Mouse (Mus musculus) spleen, postnatal 10 days (tissue): ENCODE results near the gene Slc2a13.

Source experiments
- DNase-seq, 2 experiments: peaks; one replicate each; pipeline ENCODE4 v3.0.0; 2021 to 2022; ENCODE audit warnings: low spot score in 2 of 2

Slc2a13 gene

DNA sequence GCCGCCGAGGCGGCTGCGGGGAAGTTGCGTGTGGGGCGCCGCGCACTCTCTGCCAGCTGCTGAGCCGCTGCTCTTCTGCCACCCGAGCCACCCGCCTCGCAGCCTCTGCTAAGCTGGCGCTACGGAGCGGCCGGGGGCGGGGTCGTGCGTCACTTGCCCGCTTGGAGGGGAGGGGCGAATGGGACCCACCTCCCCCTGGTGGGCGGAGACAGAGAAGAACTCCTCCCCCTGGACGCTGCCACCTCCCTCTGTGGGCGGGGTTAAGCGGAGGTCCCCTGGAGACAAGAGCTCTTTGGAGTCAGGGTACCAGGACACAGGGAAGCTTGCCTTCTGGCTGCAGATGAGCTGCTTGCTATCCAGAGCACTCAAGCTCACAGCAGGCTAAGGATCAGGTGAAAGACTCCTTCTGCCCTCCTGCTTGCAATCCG is at the start of gene Slc2a13:
TSS of gene Slc2a13 (minus strand) at position 151 of the 428 bp plus-strand sequence.
- DNase-seq: peak in 1 of 2 experiments; percentile 74

GRCm38 (mm10) chr15:91616016-91616415 is 43.0 kb upstream of the Slc2a13 start:
- no peak for DNase-seq

GRCm38 (mm10) chr15:91615532-91615931 is 42.5 kb upstream of the Slc2a13 start:
- DNase-seq: no peak

GRCm38 (mm10) chr15:91613981-91614665 is 41.1 kb upstream of the Slc2a13 start:
- DNase-seq: no peak

- peak; percentile 22 to 83 for DNase-seq
These were observed 36.7 kb upstream of the Slc2a13 start for GRCm38 (mm10) chr15:91609713-91610112.

DNA sequence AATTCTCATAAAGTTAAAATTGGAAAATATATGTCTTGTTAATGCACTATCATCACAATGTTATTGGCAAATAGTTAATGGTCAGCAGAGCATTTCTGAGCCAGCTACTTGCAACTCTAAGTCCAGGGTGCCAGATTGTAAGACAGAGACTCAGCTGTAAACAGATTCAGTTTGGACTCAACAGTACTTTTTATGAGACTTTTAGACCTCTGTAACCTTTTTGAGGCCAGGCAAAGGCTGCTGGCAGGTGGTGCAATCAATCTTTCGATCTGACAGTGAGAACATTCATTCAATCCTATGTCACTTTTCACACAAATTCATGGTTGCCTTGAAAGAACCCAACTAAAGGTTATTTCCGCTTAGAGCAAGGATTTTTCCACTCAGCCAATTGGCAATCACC is 35.8 kb upstream of the Slc2a13 start:
- DNase-seq: no peak

DNA sequence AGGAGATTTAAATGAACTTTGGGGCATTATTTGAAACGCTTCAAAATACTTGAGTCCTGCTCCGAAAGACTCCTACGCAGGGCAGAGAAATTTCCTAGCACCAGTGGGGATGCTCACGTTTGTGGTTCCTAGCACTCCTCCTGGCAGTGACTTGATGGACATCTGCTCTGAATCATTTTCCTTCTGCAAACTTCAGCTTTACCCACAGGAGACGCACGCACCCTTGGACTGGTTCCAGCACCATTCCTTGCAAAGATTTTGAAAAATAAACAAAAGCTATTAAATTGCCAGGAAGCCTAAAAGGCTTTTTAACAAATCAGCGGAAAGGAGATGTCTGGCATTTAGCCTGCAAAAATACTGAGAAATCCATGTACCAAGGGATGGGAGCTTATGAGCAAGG is 28.1 kb upstream of the Slc2a13 start:
- no peak for DNase-seq

DNA sequence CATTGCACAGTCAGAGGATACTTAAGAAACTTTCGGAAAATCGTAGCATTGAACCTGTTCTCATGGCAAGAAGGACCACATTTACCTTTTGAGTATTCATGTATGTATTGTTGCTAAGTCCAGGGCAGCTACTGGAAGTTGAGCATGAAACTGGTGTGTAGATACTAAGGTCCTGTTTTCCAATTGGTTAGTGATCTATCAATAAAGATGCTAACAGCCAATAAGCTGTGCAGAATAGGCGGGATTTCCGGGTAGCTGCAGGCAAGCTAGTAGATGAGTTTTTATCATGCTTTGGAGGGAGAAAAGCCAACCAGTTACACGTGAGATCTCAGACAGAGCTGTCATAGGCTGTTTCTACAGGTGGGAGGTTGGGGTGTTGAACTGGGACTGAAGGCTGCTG is 24.2 kb upstream of the Slc2a13 start:
- DNase-seq: no peak

GRCm38 (mm10) chr15:91574492-91574891 is 1.4 kb upstream of the Slc2a13 start:
- peak; percentile 25 to 81 for DNase-seq

DNA sequence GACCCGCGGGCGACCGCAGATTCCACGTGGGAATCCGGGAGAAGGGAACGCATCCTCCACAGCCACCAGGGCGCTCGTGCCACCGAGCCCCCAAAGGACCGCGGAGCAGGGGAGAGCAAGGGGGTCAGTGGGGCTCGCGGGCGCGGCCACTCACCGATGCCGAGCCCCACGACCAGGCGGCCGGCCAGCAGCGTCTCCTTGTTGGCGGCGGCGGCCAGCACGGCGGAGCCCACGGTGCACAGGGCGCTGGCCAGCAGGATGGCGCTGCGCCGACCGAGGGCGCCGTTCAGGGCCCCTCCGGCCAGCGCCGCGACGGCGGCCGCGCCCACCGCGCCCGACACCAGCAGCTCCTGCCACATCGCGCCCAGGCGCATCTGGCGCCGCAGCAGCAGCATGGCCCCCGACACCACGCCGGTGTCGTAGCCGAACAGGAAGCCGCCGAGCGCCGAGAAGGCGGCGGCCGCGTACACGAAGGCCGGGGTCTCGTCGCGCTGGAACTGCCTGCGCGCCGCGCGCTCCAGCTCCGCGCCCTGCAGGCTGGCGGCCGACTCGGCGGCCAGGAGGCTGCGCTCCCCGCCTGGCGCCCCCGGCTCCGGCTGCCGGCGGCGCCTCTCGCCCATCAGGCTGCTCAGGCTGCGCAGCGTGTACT is 516 bp downstream of the Slc2a13 start:
- DNase-seq: peak; percentile 14 to 35

DNA sequence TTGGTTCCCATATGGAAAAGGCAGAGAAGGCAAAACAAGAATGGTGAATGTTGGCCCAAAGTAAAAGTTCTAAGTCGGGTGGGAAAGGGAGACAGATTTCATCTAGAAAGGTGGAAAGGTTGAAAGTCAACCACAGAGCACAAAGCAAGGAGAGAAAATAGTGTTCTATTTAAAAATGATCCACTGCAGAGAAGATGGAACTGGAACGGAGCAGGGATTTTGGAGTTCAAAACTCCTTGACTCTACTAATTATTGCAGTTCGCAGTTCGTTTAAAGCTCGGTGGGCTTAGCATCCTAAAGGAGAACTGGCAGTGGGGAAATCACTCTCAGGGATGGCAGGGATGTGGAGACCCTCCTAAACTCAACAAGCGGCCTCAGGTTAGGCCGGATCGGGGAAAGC is 1.1 kb downstream of the Slc2a13 start:
- no peak for DNase-seq

DNA sequence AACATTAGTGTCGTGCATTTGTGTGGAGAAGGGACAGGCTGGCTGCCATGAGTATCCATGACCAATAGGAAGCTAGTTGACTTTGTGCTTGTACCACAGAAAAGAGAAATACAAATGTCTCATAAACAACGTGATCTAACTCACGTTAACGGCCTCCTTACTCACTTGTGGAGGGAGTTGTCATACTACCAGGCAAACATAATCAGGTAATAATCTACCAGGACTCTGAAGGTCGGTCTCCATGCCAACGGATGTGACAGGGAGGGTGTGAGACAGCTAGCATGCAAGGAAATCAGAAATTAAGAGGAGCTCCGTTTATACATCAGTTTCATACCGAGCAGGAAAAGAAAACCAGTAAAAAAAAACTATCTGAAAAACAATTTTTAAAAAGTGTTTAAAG is 6.3 kb downstream of the Slc2a13 start:
- DNase-seq: no peak

- no peak for DNase-seq
These were observed 7.9 kb downstream of the Slc2a13 start for GRCm38 (mm10) chr15:91565025-91565605.

DNA sequence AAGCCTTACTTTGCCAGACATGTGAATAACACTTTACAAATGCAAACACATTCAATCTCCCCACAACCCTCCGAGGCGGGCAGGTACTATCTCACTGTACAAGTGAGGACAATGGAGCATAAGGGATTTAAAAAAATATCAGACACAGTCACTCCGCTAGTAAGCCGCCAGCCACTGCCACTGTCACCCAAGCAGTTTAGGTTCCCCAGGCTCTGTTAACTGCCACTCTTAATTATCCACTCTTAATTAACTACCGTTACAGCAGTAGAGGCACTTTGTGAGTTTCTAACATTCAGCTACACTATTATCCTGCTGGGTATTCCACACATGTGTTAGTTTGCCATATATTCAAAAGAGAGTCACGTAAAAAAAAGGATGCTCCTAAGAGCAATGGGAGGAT is 11.3 kb downstream of the Slc2a13 start:
- no peak for DNase-seq

GRCm38 (mm10) chr15:91555336-91555736 is 17.7 kb downstream of the Slc2a13 start:
- DNase-seq: no peak

- DNase-seq: no peak
These were observed 24.3 kb downstream of the Slc2a13 start for GRCm38 (mm10) chr15:91548586-91549268.

DNA sequence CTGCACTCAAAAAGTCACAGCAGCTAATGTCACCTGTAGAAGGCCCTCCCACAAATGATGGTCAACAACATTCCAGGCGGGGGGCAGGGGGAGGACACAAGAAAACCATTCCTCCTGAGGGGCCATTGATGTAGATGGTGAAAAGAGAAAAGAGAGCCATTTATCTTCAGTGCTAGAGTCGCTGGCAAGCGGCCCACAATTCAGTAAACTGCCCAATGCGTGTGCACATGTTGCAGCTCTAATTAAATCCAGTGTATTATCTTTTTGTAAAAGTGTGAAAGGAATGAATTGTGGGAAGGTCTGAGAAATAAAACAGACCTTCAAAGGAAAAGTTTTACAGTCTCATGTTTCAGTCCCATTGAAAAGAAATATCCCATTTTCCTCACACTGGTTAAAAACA is 28.5 kb downstream of the Slc2a13 start:
- DNase-seq: no peak

- DNase-seq: no peak
These were observed 34.6 kb downstream of the Slc2a13 start for GRCm38 (mm10) chr15:91538439-91538838.

DNA sequence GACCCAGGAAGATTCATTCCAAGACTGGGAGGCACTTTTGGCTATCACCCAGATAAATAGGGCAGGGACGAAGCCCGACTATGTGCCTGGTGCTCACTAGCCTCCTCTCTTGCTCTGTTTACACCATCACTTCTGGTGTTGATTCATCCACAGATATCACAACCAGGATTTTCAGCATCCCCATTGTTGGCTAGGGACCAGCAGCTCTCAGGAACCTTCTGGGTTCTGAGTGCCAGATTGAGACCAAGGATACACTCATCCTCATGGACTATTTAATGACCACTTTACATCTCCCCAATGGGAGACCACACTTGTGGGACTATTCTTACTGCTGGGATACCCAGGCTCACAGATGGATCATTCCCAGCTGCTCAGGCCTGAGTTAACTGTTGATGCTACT is 46.2 kb downstream of the Slc2a13 start:
- no peak for DNase-seq

DNA sequence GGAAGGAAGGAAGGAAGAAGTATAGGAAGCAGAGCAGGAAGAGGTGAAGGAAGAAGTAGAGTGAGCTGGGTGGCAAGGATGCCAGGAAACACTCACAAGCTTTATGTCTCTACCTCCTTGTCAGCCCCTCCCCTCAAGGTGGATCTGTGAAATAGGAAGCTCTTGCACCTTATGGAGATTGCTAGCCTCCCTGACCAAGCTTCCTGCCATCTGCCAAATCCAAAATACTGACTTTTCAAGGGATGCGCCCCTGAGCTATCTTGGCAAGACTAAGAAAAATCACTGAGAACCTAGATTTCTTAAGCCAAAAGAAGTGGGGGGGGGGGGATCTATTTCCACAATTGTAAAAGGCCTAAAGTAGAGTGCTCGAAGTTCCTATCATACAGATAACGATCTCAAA is 46.9 kb downstream of the Slc2a13 start:
- no peak for DNase-seq

DNA sequence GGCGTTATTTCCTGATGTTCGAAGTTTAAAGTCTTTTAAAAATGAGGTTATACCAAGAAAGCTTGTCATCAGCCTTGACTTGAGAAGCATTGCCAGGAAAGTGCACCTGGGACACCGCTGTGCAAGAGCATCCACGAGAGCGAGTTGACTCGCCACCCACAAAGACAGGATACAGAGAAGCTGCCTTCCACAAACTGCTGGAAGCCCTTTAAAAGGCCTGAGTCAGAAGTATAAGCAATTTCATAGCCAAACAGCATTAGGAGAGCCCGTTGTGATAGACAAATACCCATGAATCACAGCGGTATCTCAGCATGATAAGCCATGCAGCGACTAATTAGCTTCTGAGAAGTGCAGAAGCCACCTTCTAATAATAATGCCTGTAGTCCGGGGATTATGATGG is 48.6 kb downstream of the Slc2a13 start:
- DNase-seq: no peak

- DNase-seq: no peak
These were observed 69.8 kb downstream of the Slc2a13 start for GRCm38 (mm10) chr15:91503291-91503690.

DNA sequence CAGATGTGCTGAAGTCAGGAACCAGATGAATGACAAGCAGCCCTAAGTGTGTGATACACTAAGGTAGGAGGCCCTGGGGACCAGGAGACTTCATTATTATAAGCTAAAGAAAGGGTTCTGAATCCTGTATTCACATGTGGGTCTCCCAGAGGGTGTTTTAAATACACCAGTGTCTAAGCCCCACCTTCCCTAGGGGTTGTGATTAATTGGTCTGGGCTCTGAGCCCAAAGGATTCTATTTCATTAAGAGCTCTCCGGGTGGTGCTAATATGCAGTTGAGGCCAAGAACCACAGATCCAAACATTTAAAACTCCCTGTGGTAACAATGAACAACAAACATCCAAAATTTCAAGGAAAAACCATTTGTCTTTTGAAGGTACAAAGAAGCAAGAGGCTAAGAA is 70.4 kb downstream of the Slc2a13 start:
- DNase-seq: no peak
